Mouse (Mus musculus): ENCODE results near the gene Pck1.

Gene Pck1

GRCm38 (mm10) chr2:173174569-173174968 is 21.7 kb downstream of the Pck1 start:
- DNase-seq, result no peak

- no peak for DNase-seq
These were observed 22.9 kb downstream of the Pck1 start for GRCm38 (mm10) chr2:173175703-173176102.

- DNase-seq, result no peak
These were observed 24.6 kb downstream of the Pck1 start for GRCm38 (mm10) chr2:173177481-173177880.

GRCm38 (mm10) chr2:173177951-173178350 is 25.1 kb downstream of the Pck1 start:
- no peak for DNase-seq

- no peak for DNase-seq
These were observed 26.2 kb downstream of the Pck1 start for GRCm38 (mm10) chr2:173179046-173179445.

DNA sequence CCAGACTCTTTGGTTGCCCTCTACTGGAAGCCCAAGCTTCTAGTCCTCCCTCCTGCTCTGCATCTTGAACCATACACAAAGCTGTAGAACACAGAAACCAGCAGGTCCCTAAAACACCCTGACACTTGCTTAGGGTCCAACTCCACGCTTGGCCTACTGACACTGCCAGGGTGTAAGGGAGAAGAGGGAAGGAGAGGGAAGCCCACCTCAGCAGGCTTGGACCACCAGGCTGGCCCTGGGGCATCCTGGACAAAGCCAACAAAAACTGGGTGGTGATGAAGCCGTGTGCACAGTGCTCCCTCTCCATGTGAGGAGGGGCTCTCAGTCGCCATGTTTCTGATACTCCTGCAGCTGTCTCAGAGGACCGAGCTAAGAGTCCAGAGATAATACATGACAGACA is 27.2 kb downstream of the Pck1 start:
- no peak for DNase-seq

GRCm38 (mm10) chr2:173180721-173181388 is 28.0 kb downstream of the Pck1 start:
- DNase-seq, result no peak

- no peak for DNase-seq
These were observed 28.6 kb downstream of the Pck1 start for GRCm38 (mm10) chr2:173181486-173181885.

GRCm38 (mm10) chr2:173181901-173182300 is 29.1 kb downstream of the Pck1 start:
- DNase-seq, result no peak

- DNase-seq, result no peak
These were observed 29.9 kb downstream of the Pck1 start for GRCm38 (mm10) chr2:173182796-173183195.

- no peak for DNase-seq
These were observed 30.5 kb downstream of the Pck1 start for GRCm38 (mm10) chr2:173183311-173183710.

DNA sequence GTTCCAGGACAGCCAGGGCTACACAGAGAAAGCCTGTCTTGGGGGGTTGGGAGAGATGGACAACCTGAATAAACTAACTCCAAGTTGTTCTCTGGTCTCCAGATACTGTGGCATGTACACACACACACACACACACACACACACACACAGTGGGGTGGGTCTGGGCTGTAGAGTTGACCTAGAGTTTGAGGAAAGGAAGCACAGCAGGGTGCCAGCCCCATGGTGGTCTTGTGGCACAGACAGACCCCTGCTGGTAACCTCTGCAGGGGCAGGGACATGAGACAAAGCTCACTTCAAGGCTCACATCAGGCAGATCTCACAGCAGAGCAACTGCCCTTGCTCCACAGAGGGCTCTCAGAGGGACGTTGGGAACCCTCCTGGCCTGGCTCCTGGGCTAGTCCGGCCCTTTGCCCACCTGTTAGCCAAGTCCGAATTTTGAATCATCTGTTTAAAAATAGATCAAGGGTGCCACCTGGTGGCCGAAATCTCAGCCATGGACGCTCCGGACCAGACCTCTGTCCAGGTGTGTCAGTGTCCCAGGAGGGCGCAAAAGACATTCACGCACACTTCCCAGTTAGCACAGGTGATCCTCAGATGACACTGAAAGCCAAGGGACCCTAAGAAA is 31.1 kb downstream of the Pck1 start:
- DNase-seq, result no peak

DNA sequence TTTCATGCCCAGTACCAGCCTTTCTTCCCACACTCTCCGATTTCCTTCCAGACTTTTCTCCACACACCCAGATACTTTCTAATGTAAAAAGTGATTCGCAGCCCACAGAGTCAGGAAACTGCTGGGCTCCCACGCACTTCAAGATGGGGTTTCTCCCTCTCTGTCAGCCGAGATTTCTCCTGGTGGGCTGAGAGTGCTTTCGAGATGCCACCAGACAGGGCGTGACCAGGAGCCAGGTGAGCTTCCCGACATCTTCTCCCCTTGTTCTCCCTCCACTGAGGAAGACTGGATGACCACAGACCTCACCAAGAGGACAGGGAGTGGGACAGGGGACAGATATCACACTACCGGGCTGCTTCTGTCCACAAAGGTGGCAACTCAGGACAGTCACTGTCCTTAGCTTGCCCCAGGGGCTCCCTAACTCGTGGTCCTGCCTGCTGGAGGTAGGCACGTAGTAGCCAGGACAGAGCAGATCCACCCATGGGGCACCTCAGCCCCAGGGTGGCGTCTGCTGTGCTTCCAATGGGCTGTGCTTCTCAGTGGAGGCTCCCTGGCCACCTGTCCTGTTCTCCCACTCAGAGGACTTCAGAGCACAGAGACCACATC is 31.7 kb downstream of the Pck1 start:
- DNase-seq, result no peak

- DNase-seq, result no peak
These were observed 32.4 kb downstream of the Pck1 start for GRCm38 (mm10) chr2:173185282-173185681.

- DNase-seq, result peak; percentile 25
These were observed 33.4 kb downstream of the Pck1 start for GRCm38 (mm10) chr2:173186047-173186943.

DNA sequence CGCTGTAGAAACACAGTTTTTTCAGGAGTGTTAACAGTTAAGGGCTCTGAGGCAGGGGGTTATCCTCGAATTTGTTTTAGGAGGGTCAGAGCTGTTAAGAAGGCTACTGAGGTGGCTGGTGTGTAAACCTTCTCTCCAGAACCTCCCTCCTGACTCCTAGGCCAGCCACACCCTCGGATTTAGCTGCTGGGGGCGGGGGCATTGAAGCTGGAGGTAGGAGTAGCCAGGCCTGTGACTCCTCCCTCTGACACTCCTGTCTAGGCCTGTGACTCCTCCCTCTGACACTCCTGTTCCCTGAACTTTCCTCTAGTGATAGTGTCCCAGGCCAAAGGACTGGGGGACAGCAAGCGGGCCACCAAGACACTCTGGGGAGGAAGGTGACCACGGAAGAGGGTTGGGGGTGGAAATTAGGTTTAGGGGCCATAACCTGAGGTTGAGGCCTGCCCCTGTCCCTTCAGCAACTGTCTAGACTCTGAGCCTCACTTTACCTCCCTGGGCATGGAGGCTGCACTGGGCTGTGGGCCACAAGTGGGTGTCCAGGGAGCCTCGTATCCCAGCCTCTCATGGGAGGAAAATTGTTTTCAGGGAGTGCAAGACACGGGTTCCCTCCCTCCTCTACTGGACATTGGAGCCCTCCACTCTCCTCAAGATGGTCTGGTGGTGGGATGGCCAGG is 34.5 kb downstream of the Pck1 start:
- no peak for DNase-seq

- no peak for DNase-seq
These were observed 41.9 kb downstream of the Pck1 start for GRCm38 (mm10) chr2:173194796-173195195.

DNA sequence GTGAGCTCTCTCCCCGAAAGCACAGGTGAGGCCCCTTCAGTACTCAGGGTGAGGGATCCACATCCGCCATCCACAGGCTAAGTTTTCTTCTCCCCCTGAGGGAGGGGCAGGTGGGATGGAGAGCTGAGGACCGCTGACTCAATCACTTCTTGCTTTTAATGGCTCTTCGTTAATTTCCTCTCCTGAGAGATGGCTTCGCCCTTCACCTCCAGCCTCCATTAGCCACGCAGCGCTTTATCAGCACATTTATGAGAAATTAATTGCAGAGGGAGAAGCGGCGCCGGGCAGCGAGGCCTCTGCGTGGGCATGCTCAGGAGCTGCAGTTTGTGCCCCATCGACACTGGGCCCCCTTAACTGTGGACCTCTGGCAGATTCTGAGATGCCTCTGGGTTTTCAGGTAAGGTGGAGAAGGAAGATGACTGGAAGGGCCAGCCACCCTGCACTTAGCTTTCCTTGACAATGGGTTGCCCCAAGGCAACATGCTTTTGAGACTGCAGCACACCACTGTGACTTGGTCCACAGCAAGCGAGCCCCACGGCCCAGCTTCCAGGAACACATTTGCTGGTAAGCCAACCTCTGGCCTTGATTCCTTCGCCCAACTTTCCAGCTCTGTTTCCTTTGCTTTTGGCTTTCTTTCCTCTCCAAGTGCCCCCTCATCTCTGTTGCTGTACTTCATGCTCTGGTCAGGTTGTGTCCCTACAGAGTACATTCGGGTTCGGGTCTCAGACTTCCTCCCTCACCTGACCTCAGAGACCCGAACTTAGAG is 50.3 kb downstream of the Pck1 start:
- no peak for DNase-seq

DNA sequence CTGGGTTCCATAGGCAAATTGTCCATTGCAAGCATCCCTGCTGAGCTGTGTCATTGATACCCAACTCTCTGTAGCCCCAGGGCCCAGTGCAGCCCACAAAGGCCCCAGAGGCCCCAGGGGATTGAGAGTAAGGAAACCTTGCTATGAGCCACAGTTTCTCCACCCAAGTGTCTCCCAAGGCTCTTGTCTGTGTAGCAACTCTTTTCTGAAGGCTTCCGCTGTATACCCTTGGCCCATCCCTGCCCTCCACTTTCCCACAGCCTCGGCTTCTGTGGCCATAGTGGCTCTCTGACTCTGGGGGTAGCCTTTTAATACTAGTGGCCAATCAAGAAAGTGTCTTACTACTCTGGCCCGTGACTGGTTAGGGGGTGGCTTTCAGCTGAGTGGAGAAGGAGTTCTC is 50.9 kb downstream of the Pck1 start:
- DNase-seq, result no peak

GRCm38 (mm10) chr2:173204671-173205070 is 51.8 kb downstream of the Pck1 start:
- DNase-seq, result no peak

DNA sequence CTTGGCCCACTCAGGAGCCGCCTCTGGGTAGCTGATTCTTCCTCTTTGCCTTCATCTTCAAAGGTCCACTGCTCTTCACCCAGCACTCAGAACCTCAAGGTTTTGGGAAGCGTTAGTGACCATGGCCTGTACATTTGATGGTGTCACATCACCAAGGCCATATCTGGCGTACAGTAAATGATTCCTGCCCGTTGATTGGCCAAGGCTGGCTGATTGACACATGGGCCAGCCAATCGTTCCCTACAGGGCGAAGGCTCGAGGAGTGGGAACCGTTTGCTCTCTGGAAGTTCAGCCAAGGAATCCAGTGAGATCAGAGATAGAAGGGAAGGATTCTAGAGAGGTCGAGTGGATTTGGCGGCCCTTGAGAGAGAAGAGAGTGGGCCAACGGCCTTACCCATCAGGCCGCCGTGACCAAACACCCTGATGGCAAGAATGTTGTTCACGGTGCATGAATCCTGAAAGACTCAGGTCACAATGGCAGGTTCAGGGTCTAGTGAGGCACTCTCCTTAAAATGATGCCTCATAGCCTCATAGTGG is 52.8 kb downstream of the Pck1 start:
- DNase-seq, result no peak

DNA sequence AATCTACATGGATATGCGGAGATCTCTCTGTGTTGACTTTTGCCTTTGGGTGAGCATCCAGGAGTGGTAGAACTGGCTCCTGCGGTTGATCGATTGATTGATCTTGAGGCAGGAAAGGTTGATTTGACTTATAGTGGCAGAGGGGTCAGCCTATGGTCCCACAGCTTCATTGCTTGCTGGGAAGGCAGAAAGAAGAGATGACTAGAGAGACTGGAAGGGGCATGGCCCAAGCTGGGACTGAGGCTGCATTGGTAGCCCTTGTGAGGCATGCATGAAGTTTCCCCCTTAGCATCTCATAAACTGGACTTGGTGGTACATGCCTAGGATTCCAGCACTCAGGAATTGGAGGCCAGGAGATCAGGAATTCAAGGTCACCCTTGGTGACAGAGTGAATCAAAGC is 54.2 kb downstream of the Pck1 start:
- no peak for DNase-seq
